Mouse (Mus musculus) midbrain, embryonic 16.5 days (tissue): Measurements from ENCODE around the gene Gng3. TPM values are rescaled to one million over a fixed set of nuclear protein-coding genes. Genes with fewer than 3 reads are reported as not detected.
A peak's percentile ranks its signal among the peaks of the same experiment; 100 is the strongest.
"Not testable (repeated sequence)": the region's sequence is repeated elsewhere in the genome, so short reads cannot be mapped to it uniquely, and the experiment has no call there.

Source experiments
- ATAC-seq: fragments of 200-750 bp; cut with Nextera tagmentation; 2 replicates; pipeline ENCODE4 v1.8.0; 2017; ENCODE audit warnings: moderate TSS enrichment
- H3K27ac ChIP-seq: fragments of 300-500 bp; sonication (generic); 2 replicates; pipeline ENCODE4 v1.5.1; 2014; ENCODE audit warnings: mild to moderate bottlenecking, low read length, mixed read lengths
- H3K27me3 ChIP-seq: fragments of 300-500 bp; sonication (generic); 2 replicates; pipeline ENCODE4 v1.6.1; 2014; ENCODE audit warnings: low read depth, low read length, mixed read lengths; ENCODE audit not compliant: control insufficient read depth, insufficient read depth
- H3K36me3 ChIP-seq: fragments of 300-500 bp; sonication (generic); 2 replicates; pipeline ENCODE4 v1.6.1; 2014; ENCODE audit warnings: mild to moderate bottlenecking, low read length, moderate library complexity, mixed read lengths; ENCODE audit not compliant: control insufficient read depth, insufficient read depth
- H3K4me1 ChIP-seq: fragments of 300-500 bp; sonication (generic); 2 replicates; pipeline ENCODE4 v1.6.1; 2014; ENCODE audit warnings: mild to moderate bottlenecking, low read length, mixed read lengths; ENCODE audit not compliant: control insufficient read depth, insufficient read depth
- H3K4me2 ChIP-seq: fragments of 300-500 bp; sonication (generic); 2 replicates; pipeline ENCODE4 v1.6.1; 2014; ENCODE audit warnings: mild to moderate bottlenecking, low read length, mixed read lengths
- H3K4me3 ChIP-seq: fragments of 300-500 bp; sonication (generic); 2 replicates; pipeline ENCODE4 v1.5.1; 2014; ENCODE audit warnings: low read depth, mild to moderate bottlenecking, low read length, moderate library complexity, mixed read lengths
- H3K9ac ChIP-seq: fragments of 300-500 bp; sonication (generic); 2 replicates; pipeline ENCODE4 v1.6.1; 2014; ENCODE audit warnings: low read depth, low read length, mixed read lengths
- H3K9me3 ChIP-seq: fragments of 300-500 bp; sonication (generic); replicated peaks from 2 replicates; pipeline ENCODE4 v1.6.1; 2014; ENCODE audit warnings: mild to moderate bottlenecking, low read length, mixed read lengths; ENCODE audit not compliant: control insufficient read depth, poor library complexity, severe bottlenecking
- WGBS: fragments of 180-500 bp; shearing (Covaris S2); extraction: QIAGEN DNeasy Blood & Tissue Kit; methylation state at CpG from one replicate; pipeline ENCODE4 v1.1.7; 2014; 5-methylcytosine and 5-hydroxymethylcytosine counted together
- polyA plus RNA-seq: library from polyadenylated mRNA; unstranded; fragments of >200 nt; fragmentation: Nextera tagmentation; extraction: Ambion mirVana; gene quantifications from 2 replicates; pipeline ENCODE4 v1.2.1, GENCODE M21; 2015

Gng3 gene
- polyA plus RNA-seq, 1 experiment from 2014 or later, result 539 TPM

DNA sequence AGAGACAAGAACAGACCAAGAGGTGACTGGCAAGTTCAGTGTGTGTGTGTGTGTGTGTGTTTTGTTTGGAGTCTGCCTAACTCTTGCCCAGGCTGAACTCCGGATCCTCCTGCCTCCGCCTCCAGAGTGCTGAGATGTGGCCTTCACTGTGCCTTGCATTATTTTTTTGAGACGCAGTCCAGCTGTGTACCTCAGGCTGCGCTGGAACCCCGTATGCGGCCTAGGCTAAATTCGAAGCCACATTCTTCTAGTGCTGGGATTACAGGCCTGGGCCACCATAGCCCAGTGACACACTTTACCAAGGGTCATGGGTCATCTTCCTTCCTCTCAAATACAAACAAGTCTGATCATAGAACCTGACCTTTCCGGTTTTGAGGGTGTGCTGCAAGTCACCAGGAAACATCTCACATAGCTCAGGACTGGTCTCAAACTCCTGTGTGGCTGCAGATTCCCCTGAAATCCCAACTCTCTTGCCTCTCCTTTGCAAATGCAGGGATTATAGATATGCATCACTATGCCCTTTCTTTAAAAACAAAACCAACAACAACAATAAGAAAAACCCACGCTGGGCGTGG, 33.4 kb upstream of the Gng3 start:
- Histone ChIP-seq H3K4me2 (peak overlapping the region; percentile 95), H3K9ac (peak overlapping the region; percentile 97), H3K4me1 (peaks cover 12% of the 10 kb centered on the region), H3K9me3 (no peaks in the 10 kb centered on the region), H3K27me3 (no peaks in the 10 kb centered on the region), H3K36me3 (peaks cover 6% of the 10 kb centered on the region; the same call in 1 of the 2 replicates), H3K4me3 (peak overlapping the region; percentile 88), H3K27ac (no peak overlapping the region)
- WGBS, result 84% methylated on average over 10 of the region's 10 CpGs
- ATAC-seq, result 0 out of 2 replicates have a peak, but pooled peaks have one; percentile 9

DNA sequence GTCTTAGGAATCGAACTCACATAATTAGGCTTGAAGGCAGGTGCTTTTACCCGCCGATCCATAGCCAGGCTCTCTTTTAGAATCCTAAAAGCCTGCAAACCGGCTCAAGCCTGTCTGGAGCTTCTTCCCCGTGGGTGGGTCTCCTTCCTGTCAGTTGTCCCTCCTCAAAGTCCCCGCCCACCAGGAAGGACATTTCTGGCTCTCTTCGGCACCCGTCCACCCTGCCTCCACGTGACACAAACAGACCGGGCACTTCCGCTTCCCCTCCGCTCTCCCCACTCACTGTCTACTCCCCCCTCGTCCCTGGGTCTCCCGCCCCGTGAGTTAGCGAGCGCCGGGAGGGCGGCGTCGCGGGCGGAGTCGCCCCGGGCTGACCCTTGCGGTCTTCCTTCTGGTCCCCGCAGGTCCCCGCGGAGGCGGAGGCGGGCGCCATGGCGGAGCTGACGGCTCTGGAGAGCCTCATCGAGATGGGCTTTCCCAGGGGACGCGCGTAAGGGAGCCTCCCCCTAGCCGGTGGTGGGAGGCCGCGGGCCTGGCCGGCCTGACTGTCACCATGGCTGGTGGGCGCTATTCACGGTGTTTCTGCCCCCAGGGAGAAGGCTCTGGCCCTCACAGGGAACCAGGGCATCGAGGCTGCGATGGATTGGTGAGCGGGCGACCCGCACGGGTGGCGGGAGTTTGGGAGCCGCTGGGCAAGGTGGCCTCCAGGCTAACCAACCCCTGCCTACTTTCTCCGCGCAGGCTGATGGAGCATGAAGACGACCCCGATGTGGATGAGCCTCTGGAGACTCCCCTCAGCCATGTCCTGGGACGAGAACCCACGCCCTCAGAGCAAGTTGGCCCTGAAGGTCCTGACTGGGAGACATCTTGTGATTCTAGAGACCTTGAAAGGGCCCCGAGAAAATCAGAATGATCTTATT, 32.5 kb upstream of the Gng3 start, which contains the start of gene Ubxn1:
TSS of gene Ubxn1 (plus strand) at position 230 of the 920 bp plus-strand sequence.
- Histone ChIP-seq H3K27ac (peak within 1 kb of the TSS; percentile 81), H3K27me3 (no peaks in the 10 kb centered on the region), H3K36me3 (peaks cover 6% of the 10 kb centered on the region; the same call in 1 of the 2 replicates), H3K4me1 (peaks cover 12% of the 10 kb centered on the region), H3K4me3 (peak within 1 kb of the TSS; percentile 88), H3K4me2 (peak within 1 kb of the TSS; percentile 95), H3K9ac (peak within 1 kb of the TSS; percentile 97), H3K9me3 (no peaks in the 10 kb centered on the region)
- 1% methylated on average over 54 of the region's 59 CpGs for WGBS
- peak; percentile 98 for ATAC-seq

DNA sequence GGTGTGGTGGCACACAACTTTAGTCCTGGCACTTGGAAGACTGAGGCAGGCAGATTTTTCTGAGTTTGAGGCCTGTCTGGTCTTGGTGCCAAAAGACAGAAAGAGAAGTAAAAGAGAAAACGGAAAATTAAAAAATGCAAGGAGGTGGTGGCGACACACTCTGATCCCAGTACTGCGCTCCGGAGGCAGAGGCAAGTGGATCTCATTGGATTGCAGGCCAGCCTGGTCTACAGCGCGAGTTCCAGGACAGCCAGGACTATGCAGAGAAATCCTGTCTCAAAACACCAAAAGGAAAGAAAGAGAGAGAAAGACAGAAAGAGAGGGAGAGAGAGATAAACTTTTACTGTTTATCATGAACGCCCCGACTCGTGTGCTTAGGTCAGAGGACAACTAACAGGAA, 31.8 kb upstream of the Gng3 start:
- peaks cover 12% of the 10 kb centered on the region for H3K4me1 ChIP-seq
- peak overlapping the region; percentile 88 for H3K4me3 ChIP-seq
- peak overlapping the region; percentile 97 for H3K9ac ChIP-seq
- 61% methylated on average over 9 of the region's 9 CpGs for WGBS
- no peaks in the 10 kb centered on the region for H3K27me3 ChIP-seq
- peak; percentile 61 for ATAC-seq
- H3K4me2 ChIP-seq, result peak overlapping the region; percentile 55
- H3K9me3 ChIP-seq, result no peaks in the 10 kb centered on the region
- peaks cover 6% of the 10 kb centered on the region; the same call in 1 of the 2 replicates for H3K36me3 ChIP-seq
- H3K27ac ChIP-seq, result peak overlapping the region; percentile 81

DNA sequence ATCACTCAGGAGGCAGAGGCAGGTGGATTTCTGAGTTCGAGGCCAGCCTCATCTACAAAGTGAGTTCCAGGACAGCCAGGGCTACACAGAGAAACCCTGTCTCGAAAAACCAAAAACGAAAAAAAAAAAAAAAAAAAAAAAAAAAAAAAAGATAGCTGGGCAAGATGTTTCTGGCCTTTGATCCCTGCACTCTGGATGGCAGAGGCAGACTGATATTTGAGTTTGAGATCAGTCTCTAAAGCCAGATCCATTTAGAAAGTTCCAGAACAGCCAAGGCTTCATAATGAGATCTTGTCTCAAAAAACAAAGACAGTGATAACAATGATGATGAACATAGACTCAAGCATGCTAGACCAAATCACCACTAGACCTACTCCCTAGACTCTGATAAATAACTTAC, 31.4 kb upstream of the Gng3 start:
- H3K9me3 ChIP-seq, H3K27me3 ChIP-seq, H3K4me2 ChIP-seq, H3K36me3 ChIP-seq, ATAC-seq, H3K9ac ChIP-seq, H3K27ac ChIP-seq: not testable (repeated sequence)
- 76% methylated on average over 3 of the region's 3 CpGs for WGBS
- Histone ChIP-seq H3K4me3 (peak overlapping the region; percentile 88), H3K4me1 (peaks cover 12% of the 10 kb centered on the region)

DNA sequence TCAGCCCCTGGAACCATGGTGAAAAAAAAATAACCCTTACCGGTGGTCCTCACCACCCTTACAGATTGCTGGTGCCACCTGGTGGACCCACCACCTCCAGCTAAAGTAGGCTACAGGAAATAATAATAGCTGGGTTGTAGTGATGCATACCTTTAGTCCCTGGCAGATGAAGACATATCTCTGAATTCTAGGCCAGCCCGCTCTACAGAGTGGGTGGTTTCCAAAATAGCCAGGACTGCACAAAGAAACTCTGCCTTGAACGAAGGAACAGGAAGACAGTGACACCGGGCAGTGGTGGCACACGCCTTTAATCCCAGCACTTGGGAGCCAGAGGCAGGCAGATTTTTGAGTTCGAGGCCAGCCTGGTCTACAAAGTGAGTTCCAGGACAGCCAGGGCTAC, 25.3 kb upstream of the Gng3 start:
- H3K4me2 ChIP-seq, result no peak overlapping the region
- WGBS, result 89% methylated on average over 6 of the region's 6 CpGs

DNA sequence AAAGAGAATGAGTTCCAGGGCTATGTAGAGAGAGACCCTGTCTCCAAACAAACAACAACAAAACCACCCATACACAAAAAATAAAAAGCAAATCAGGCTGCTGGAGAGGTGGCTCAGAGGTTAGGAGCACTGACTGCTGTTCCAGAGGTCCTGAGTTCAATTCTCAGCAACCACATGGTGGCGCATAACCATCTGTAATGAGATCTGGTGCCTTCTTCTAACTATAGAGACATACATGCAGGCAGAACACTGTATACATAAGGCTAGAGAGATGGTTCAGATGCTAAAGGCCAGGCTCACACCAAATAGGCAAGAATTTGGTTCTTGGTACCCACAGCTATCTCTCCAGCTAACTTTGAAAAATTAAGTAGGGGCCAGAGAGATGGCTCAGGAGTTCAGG, 20.0 kb upstream of the Gng3 start:
- Histone ChIP-seq H3K4me1 (no peaks in the 10 kb centered on the region), H3K4me2 (no peak overlapping the region), H3K4me3 (no peak overlapping the region), H3K9me3 (no peaks in the 10 kb centered on the region), H3K36me3 (no peaks in the 10 kb centered on the region), H3K27ac (no peak overlapping the region), H3K9ac (no peak overlapping the region), H3K27me3 (no peaks in the 10 kb centered on the region)
- no peak for ATAC-seq
- 20% methylated on average over 1 of the region's 1 CpGs for WGBS

More for the DNA sequence above, 25.3 kb upstream of the Gng3 start:
- Histone ChIP-seq H3K4me3 (no peak overlapping the region), H3K9me3 (no peaks in the 10 kb centered on the region), H3K27me3 (no peaks in the 10 kb centered on the region), H3K27ac (no peak overlapping the region), H3K9ac (no peak overlapping the region), H3K4me1 (no peaks in the 10 kb centered on the region), H3K36me3 (no peaks in the 10 kb centered on the region)
- no peak for ATAC-seq

DNA sequence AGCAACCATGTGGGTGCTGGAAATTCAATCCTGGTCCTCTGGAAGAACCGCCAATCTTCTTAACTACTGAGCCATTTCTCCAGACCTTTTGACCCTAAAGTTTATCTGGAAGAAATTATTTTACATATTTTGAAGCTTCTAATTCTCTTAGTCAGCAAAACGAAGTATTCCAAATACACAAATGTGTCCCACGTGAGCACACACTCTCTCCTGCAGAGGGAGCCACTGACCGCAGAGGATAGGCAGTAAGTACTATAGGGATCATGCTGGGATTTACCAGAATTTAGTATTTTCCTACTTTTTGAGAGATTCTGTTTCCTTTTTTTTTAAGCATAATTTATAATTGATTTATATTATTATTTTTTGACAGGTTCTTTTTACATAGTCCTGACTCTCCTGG, 18.7 kb upstream of the Gng3 start:
- ATAC-seq, result no peak
- Histone ChIP-seq H3K27me3 (no peaks in the 10 kb centered on the region), H3K4me1 (no peaks in the 10 kb centered on the region), H3K9ac (no peak overlapping the region), H3K9me3 (no peaks in the 10 kb centered on the region), H3K36me3 (no peaks in the 10 kb centered on the region), H3K4me2 (no peak overlapping the region), H3K27ac (no peak overlapping the region), H3K4me3 (no peak overlapping the region)
- 42% methylated on average over 4 of the region's 4 CpGs for WGBS

DNA sequence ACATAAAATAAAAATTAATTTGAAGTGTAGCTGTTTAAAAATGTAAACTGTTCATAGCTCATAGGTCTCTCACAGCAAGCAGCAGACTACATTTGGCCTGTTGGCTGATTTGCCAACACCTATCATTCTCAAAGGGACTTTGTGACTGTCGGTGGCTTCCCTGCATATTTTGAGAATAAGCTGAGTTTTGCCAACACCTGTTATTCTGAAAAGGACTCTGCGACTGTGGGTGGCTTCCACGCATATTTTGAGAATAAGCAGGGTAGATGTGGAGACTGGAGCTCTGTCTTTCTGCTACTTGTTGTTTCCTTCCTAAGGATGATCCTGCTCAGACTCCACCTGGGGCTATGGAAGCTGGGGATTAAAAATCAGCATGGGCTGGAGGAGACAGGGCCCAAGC, 14.1 kb upstream of the Gng3 start:
- H3K27me3 ChIP-seq, result no peaks in the 10 kb centered on the region
- no peak overlapping the region for H3K27ac ChIP-seq
- WGBS, result 89% methylated on average over 3 of the region's 3 CpGs
- H3K36me3 ChIP-seq, result peaks cover 9% of the 10 kb centered on the region
- 0 out of 2 replicates have a peak, but pooled peaks cover 2% of the 10 kb centered on the region for H3K4me1 ChIP-seq
- no peak overlapping the region for H3K9ac ChIP-seq
- H3K4me3 ChIP-seq, result no peak overlapping the region
- no peaks in the 10 kb centered on the region for H3K9me3 ChIP-seq
- no peak overlapping the region for H3K4me2 ChIP-seq
- no peak for ATAC-seq
